Mouse (Mus musculus) MEL-GATA-1-ER (cell line): ENCODE measurements around the gene Dmxl2.

Source experiments
- DNase-seq: peaks from one replicate; pipeline ENCODE4 v3.0.0-alpha.2; 2012; ENCODE audit warnings: low read depth; ENCODE audit errors: extremely low read depth

The Dmxl2 gene

DNA sequence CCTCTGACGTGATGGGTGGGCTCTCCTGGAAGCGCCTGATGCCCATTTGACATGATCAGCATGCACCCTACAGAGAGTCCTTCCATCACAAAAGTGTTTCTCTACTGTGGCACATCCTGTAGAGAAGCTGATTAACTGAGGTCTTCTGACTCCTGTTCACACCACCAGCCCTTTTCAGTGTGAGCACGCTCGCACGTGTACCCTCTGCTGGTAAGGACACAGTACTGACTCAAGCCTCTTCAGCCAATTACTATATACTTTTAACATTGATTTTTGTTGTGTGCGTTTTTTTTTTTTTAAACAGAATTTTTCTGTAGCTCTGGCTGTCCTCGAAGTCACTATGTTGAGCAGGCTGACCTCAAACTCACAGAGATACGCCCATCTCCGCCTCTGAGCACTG lies 185.1 kb downstream of the Dmxl2 start:
- no peak for DNase-seq
